Mouse (Mus musculus): Measurements from ENCODE around the gene Hcn2.
"Not testable (repeated sequence)": the region's sequence is repeated elsewhere in the genome, so short reads cannot be mapped to it uniquely, and the experiment has no call there.

The Hcn2 gene

DNA sequence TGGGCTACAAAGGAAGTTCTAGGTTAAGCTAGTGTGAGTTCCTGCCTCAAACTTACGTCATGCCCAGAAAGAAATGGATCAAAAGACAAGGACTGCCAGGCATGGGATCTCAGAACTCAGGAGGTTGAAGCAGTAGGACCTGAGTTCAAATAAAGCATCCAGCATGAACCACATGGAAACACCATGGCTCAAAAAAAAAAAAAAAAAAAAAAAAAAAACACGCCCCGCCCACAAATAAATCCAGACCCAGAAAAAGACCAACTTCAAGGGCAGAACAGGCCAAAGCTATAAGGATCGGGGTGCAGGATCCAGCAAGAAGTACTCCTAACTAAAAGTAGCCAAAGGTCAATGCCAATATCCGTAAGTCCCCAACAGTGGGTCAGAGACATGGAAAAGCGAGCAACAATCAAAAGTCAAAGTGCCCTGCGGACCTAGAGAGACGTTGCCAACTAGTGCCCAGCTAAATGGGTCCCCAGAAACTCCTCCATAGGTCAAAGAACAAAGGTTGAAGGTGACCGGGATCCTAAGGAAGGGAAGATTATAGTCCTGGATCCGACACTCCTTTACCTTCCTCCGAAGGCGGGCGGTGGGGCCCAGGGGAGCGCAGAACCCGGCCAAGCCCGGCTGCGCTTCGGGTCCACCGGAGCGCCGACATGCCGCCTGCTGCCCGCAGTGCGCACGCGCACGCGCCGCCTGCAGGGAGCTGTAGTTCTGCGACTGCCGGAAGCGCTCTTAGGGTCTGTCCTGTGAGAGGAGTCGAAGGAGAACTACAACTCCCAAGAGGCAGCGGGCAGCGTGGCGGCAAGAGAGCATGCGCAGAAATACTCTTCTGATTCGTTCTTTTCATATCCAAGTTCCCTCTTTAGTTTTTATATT lies 29.7 kb downstream of the Hcn2 start, which contains the start of gene Polrmt:
TSS of gene Polrmt (minus strand) at position 684 of the 876 bp plus-strand sequence.
- peak; percentile 98 for DNase-seq

- DNase-seq = no peak
Observed at GRCm38 (mm10) chr10:79746774-79747151, 30.3 kb downstream of the Hcn2 start.

- no peak for DNase-seq
Observed at GRCm38 (mm10) chr10:79748496-79748895, 32.1 kb downstream of the Hcn2 start.

GRCm38 (mm10) chr10:79754856-79755516 lies 38.6 kb downstream of the Hcn2 start, which contains the start of gene Fgf22:
Gene Fgf22, plus strand, starts transcription at chr10:79755076.
- DNase-seq = peak; percentile 88

DNA sequence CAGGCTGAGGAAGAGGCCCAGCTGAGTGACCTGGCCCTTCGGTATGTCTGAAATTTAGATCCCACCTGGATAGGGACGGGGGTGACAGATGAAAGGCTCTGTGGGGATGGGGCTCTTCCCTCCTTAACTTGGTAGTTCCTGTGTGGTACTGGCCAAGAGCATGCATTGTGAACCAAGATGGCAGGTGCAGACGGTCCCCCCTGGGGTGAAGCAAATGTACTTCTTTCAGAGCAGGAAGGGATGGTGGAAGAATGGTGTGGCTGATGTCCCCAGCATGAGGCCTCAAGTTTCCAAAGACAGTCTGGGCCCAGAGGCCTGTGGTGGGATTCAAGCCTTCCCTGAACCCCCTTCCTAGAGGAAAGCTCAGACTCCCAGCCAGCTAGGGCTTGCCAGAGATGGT lies 39.4 kb downstream of the Hcn2 start:
- no peak for DNase-seq

DNA sequence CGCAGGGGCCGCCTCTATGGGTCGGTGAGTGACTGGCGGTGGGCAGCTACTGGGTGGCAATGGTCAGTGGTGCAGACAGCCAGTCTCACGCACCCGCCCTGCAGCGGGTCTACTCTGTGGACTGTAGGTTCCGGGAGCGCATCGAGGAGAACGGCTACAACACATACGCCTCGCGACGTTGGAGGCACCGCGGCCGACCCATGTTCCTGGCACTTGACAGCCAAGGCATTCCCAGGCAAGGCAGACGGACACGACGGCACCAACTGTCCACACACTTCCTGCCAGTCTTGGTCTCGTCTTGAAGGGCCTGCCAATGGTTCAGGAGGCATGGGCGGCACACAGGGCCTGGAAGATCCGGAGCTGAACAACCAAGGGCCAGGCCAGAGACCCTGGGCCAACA lies 40.2 kb downstream of the Hcn2 start:
- DNase-seq = no peak

DNA sequence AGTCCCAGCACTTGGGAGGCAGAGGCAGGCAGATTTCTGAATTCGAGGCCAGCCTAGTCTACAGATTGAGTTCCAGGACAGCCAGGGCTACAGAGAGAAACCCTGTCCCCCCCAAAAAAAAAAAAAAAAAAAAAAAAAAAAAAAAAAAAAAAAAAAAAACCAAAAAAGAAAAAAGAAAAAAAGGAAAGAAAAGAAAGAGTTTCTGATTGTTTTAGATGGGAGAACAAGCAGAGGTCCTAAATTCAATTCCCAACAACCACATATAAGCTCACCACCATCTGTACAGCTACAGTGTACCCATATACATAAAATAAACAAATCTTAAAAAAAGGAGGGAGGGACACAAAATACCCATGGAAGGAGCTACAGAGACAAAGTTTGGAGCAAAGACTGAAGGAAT lies 43.2 kb downstream of the Hcn2 start:
- DNase-seq = not testable (repeated sequence)

DNA sequence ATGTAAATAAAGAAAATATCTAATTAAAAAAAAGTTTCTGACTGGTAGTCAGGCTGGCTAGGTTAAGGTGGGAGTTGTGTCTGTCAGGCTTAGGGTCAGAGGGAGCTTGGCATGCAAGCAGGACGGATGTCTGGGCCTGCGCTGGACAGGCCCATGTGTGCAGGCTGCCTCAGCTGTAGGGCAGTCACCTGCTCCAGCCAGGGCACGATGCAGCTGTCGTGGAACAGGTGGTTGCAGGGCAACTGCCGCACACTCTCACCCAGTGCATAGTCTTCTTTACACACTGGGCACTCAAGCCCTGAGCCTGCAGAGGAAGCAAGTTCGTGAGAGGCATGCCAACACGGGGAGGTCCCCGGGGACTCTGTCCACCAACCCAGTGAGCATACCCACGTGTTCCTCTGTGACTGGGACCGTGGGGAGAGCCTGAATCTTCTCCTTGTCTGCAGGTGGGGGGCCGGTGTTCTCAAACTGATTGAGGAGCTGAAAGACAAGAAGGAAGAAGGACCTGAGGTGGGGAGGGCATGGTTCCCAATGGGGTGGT lies 44.2 kb downstream of the Hcn2 start:
- DNase-seq = no peak

DNA sequence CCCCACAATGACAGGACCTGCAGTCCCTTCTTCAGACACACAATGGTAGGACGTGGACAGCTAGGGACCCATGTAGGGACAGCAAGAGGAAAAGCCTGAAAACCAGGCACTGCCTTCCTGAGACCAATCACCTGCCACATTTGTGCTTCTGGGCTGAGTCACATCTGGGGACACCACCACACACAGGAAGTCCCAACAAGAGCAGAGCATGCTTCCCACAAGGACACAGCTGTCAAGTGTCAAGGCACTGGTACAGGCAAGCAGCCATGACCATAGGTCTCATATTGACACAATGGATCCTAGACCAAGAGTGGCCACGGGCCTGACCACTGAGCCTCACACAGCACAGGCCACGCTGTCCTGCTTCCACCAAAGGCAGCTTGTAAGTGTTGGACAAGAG lies 46.4 kb downstream of the Hcn2 start:
- no peak for DNase-seq

DNA sequence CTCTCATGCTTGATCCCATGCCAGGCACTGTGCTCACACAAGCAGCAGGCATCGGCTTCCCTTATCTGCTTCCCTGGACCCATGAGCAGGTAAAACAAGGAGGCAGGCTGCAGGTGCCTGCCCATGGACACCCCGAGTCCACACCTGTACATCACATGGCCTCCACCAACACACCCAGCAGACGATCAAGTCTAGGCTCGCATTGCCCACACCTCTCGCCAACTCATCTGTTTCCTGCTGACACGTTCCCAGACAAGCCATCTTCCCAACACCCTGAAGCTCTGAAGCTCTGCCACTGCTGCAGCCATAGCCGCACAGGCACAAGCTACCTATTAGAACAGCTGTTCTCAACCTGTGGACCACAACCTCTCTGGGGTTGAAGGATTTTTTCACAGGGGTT lies 47.8 kb downstream of the Hcn2 start:
- no peak for DNase-seq

GRCm38 (mm10) chr10:79765228-79765745 lies 48.9 kb downstream of the Hcn2 start:
- DNase-seq = no peak

- no peak for DNase-seq
Observed at GRCm38 (mm10) chr10:79766001-79766507, 49.6 kb downstream of the Hcn2 start.

DNA sequence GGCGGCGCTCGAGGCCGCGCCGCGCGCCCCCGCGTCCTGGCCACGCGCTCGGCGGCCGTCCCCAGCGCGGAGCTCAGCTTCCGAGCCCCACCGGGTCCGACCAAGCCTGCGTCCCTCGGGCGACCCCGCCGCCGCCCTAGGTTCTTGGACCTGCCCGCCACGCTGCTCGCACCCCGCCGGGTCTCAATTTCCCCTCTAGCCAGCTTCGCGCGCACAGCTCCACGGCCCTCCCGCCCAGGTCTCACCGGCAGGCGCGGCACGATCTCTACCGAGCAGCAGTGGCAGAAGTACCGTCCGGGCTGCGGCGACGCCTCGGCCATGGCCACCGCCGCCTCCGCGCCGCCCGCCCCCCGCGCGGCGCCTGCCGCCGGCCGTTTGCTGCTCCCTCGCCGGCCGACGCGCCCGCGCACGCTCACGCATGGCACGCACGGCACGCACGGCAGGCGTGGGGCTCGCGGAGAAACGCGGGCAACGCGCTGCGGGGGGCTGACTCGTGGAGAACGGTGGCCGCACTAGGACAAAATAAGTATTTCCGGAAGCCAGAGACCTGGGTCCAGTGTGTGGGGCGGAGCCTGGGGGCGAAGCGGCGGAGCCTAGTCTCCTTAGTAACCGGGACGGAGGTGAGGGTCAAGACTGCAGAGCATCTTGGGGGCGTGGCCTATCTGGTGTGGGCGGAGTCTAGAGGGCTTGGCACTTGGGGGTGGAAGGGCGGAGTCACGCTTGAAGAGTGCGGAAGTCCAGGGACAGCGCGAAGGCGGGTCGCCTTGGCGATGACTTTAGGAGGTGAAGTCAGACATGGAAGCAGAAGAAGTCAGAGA lies 50.3 kb downstream of the Hcn2 start, which contains the start of gene Rnf126:
TSS of gene Rnf126 (minus strand) at position 445 of the 818 bp plus-strand sequence.
- peak; percentile 99 for DNase-seq

DNA sequence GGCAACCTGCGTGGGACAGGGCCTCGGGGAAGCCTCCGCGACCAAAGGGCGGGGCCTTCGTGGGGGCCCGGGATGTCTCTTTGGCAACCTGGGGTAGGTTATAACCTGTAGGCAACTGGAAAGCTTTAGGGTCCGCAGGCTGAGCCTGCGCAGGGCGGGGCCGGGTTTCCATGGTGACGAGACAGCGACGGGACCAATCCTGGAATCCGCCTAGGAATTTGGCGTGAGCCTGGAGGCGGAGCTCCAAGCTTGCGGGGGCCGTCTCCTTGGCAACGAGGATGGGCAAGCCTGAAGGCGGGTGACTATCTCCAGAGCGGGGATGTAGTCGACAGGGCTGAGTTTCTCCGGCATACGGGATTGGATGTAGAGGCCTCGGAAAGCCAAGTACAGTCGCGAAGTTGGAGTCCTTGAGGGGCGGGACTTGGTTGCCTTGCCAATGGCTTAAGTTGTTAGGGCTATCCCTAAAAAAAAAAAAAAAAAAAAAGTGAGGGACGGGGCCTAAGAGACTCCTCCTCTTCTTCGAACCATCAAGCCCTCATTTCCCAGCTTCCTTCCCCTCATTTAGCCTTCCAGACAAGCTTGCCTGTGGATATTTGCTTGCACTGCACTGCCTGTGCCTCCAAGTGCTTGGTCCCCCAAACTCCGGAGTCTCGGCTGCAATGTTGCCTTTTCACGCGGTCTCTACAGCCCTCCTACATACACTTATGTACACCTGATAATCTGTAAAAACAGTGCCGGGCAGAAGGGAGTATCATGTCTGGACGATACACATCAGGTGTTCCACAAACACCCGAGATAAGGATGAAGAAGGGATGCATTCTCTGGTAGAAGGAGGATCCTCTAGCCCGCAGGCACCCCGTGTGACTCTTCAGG lies 51.2 kb downstream of the Hcn2 start:
- peak; percentile 96 for DNase-seq

DNA sequence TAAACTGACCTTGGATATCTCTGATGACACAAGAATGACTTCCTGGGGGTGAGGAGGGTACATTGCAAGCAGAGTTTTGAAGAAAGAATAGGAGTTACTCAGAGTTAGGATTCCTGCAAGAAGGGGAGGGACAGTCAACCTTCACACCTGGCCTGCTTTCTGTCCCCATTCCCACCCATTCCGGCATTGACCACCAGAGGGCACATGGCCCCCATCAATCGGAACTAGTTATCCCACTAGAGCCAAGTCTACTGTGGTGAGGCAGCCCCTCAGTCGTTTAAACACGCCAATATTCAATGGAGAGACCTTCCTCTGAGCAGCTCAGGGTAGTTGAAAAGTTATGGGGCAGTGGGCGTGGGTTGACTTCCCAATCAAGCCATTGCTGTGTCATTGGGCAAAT lies 52.0 kb downstream of the Hcn2 start:
- peak; percentile 79 for DNase-seq

- no peak for DNase-seq
Observed at GRCm38 (mm10) chr10:79769329-79769728, 52.9 kb downstream of the Hcn2 start.

- DNase-seq = no peak
Observed at GRCm38 (mm10) chr10:79772320-79772719, 55.9 kb downstream of the Hcn2 start.

GRCm38 (mm10) chr10:79773208-79773607 lies 56.8 kb downstream of the Hcn2 start:
- DNase-seq = no peak

DNA sequence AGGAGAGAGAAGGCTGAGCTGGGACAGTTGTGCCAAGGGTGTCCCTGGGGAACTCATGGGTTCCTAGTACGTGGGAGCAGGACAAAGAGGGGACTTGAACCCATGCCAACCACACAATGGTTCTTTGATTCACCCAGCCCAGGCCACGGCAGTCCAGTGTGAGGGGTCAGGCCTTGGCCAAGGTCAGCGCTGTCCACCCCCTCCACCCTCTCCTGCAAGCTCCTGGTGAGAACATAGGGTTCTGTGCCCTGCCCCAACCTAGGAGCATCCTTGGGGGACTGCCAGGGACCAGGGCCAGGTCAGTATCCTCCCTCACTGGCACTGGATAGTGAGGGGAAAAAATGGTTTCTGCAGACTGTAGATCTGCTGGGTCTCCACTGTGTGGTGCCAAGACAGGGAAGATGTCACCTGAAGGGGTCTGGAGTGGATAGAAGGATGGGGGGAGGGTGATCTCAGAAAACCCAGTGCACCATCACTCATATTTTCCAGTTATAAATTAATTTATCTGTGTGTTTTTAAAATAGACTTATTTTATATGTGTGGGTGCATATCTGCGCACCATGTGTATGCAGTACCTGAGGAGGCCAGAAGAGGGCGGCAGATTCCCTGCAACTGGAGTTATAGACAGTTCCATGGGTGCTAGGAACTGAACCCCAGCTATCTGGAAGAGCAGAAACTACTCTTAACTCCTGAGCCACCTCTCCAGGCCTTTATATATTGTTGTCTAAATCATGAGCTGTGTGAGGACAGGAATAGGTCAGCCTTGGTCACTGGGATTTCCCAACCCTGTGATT lies 58.2 kb downstream of the Hcn2 start:
- DNase-seq = no peak

DNA sequence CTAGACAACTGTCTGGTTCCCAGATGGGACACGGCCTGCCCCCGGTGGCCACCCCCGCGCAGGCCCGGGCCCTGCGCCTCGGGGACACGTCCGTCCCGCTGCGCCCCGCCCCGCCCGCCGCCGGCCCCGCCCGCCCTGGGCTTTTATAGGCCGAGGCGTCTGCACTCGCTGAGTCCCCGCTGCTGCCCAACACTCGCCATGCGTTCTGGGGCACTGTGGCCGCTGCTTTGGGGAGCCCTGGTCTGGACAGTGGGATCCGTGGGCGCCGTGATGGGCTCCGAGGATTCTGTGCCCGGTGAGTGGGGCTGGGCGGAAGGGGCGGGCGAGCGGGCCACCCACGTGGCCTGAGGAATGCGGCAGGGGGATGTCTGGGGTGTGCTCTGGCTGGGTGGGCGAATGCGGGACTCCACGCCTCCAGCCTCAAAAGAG lies 60.7 kb downstream of the Hcn2 start, which contains the start of gene Fstl3:
TSS of gene Fstl3 (plus strand) at position 170 of the 429 bp plus-strand sequence.
- peak; percentile 45 for DNase-seq

Data from embryo, embryonic 11 days (tissue).